ENCODE assay signal across 8 mouse cellular contexts in genomic region chr9:95857414-95858026, GRCm38 (mm10). TPM values are rescaled to one million over a fixed set of nuclear protein-coding genes. Genes with fewer than 3 reads are reported as not detected.
DNase-seq lines count a peak whose midpoint lies in the region; ATAC-seq and TF ChIP-seq lines count a peak whose summit lies in the region.

Gene Atr, plus strand, starts transcription at chr9:95857597.

- under 1% methylated on average over 68 of the region's 69 CpGs for WGBS in hindbrain, embryonic 14.5 days

- no peaks in the 10 kb centered on the region for H3K9me3 ChIP-seq in hindbrain, embryonic 14.5 days (ENCODE audit: control insufficient read depth, low read length)

- peak within 1 kb of the TSS; percentile 81 for H3K4me2 ChIP-seq in hindbrain, embryonic 14.5 days (replicated peaks)

- peak within 1 kb of the TSS; percentile 78 for H3K9ac ChIP-seq in hindbrain, embryonic 14.5 days

- no peak for TF ChIP-seq CTCF in Patski (IDR thresholded peaks at IDR 0.05)

- CTCF ChIA-PET in Patski (lab: Charles Lee): interaction anchor here (1.0 to 1.5 kb wide), 2 partner anchors 10 to 332 kb away, joined by 3 to 4 read pairs; no protein-coding TSS in a partner anchor

- peaks cover 6% of the 10 kb centered on the region for H3K4me1 ChIP-seq in hindbrain, embryonic 14.5 days (replicated peaks; ENCODE audit: control insufficient read depth, insufficient read depth, low read length)

- in situ Hi-C loops in Patski (cut with MboI; ENCODE audit: low pct_unique_long_range_greater_than_20kb): loop anchor here (5.0 kb wide), 2 partner anchors 160 to 325 kb away; no protein-coding TSS in a partner anchor

- peak within 1 kb of the TSS; percentile 51 for H3K27ac ChIP-seq in hindbrain, embryonic 14.5 days

- no peaks in the 10 kb centered on the region for H3K27me3 ChIP-seq in Patski
- H3K27me3 ChIP-seq in hindbrain, embryonic 14.5 days (ENCODE audit: control insufficient read depth, insufficient read depth, low read length): no peaks in the 10 kb centered on the region

- no peaks in the 10 kb centered on the region; the same call in 1 of the 2 replicates for H3K36me3 ChIP-seq in hindbrain, embryonic 14.5 days (replicated peaks; ENCODE audit: control insufficient read depth, insufficient read depth)

- peak; percentile 75 for ATAC-seq in Patski
- peak; percentile 89 for ATAC-seq in hindbrain, embryonic 14.5 days (ENCODE audit: low FRiP score)

- DNase-seq in Patski (ENCODE audit: low read depth, low spot score): peak; percentile 74
- peak; percentile 93 for DNase-seq in cerebellum, postnatal 14 days
- DNase-seq in frontal cortex, postnatal 25 days (ENCODE audit: low spot score in 2 of 2): peak; percentile 77 to 90
- DNase-seq in hindbrain, embryonic 14.5 days (ENCODE audit: low spot score): peak; percentile 96
- peak; percentile 93 to 94 for DNase-seq in layer of hippocampus, postnatal 36 days
- peak; percentile 97 for DNase-seq in lung, postnatal 36 days
- DNase-seq in retina, postnatal 1 day: peak; percentile 97
- peak; percentile 91 to 95 for DNase-seq in urinary bladder, adult 18-20 months (ENCODE audit: low spot score in 2 of 2)

- peak within 1 kb of the TSS; percentile 93 for H3K4me3 ChIP-seq in hindbrain, embryonic 14.5 days (replicated peaks; ENCODE audit: low read length)

- POLR2A ChIA-PET in Patski (lab: Charles Lee): no interaction called here

RNA-seq across cellular contexts. Expression of gene Atr, which starts in this region (rescaled TPM):
- 9.0 TPM for polyA plus RNA-seq in Patski (2021)
- 13.0 and 15.0 TPM in 2 replicates for polyA plus RNA-seq in hindbrain, embryonic 14.5 days (2014; fragmentation: Nextera tagmentation; extraction: Ambion mirVana)
- total RNA-seq in layer of hippocampus, postnatal 36 days (2021): 10 to 100 TPM; 10.7 to 11.5 TPM

Comparison
In these comparisons a context has a peak if more than half of its experiments do, and no peak if none do; other contexts are left out.
1. Peak in every context shown above with its lines: DNase-seq, ATAC-seq, H3K4me3 ChIP-seq and H3K27ac ChIP-seq.